11 mouse cellular contexts compared by ENCODE assay signal in the genomic region with DNA sequence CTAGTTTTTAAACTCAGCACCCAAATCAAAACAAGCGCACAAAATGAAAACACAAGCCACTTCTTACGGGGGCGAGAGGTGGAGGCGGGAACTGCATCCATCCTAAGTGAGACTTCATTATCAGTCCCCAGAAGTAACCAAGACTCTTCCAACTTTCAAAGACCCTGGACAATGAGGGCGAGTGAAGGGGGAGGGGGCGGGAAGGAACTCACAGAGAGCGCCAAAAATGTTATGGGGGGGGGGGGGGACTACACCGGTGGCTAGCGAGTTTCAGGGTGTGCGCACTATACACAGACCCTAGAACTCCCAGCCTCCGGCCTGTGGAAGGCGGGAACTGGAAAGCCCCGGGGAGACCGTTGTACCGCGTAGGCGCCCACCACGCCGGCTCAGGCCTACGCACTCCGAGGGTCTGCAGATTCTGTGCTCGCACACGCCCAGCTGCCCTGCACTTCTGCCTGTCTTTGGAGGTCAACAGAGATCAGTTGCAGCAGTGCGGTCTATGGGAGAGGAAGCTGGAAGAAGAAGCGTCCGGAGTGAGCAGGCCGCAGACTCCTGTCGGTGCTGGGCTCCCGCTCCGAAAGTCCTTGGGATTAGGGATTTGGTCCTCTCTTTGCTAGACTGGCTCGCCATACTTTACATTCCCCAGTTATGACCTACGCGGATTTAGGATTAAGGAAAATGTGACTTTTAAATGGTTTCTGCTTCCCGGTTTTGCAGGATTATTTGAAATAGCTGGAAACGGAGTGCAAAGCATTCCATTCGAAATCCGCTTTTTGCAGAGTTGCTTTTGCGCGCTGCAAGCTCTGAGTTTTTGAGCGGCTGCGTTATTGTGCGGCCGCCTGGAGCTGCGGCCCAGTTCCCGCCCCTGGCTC. TPM values are rescaled to one million over a fixed set of nuclear protein-coding genes. Genes with fewer than 3 reads are reported as not detected.
DNase-seq lines count a peak whose midpoint lies in the region; ATAC-seq and TF ChIP-seq lines count a peak whose summit lies in the region.
"Had no signal": no experiment of that assay in that cellular context is flagged by ENCODE, and none has a peak within 500 bp of the region (broad histone marks: within the 10 kb centered on the region; RNA-seq: fewer than 3 reads in every experiment).

No protein-coding gene starts in this region.

- ATAC-seq in megakaryocyte, adult 5-6 weeks (ENCODE audit: poor library complexity, severe bottlenecking), result no peak
- peak; percentile 28; the same call in 1 of the 2 replicates for ATAC-seq in granulocyte monocyte progenitor cell, adult 5-6 weeks (replicated peaks; ENCODE audit: poor library complexity, severe bottlenecking)
- no peak for ATAC-seq in midbrain, postnatal 0 days (ENCODE audit: low FRiP score)

- no peak overlapping the region for H3K27ac ChIP-seq in gastrocnemius, adult 2 months
- H3K27ac ChIP-seq in midbrain, postnatal 0 days (ENCODE audit: low read depth, low read length), result no peak overlapping the region
- H3K27ac ChIP-seq: liver, embryonic 14.5 days had no signal

- TF ChIP-seq CTCF in gastrocnemius, adult 2 months (IDR thresholded peaks at IDR 0.05), result no peak
- TF ChIP-seq CTCF in midbrain, postnatal 0 days (IDR thresholded peaks at IDR 0.05), result no peak

- 2% methylated on average over 45 of the region's 45 CpGs for WGBS in midbrain, postnatal 0 days

- peaks cover 97% of the 10 kb centered on the region for H3K27me3 ChIP-seq in megakaryocyte, embryonic 14.5 days (replicated peaks)
- H3K27me3 ChIP-seq in midbrain, postnatal 0 days (ENCODE audit: insufficient read depth, low read length), result peaks cover 72% of the 10 kb centered on the region

- DNase-seq in gastrocnemius, adult 2 months, result no peak
- no peak for DNase-seq in gastrocnemius, adult 18-20 months (ENCODE audit: low spot score)
- no peak for DNase-seq in midbrain, postnatal 0 days (ENCODE audit: low spot score)
- no peak for DNase-seq in adrenal gland, adult 18-20 months (ENCODE audit: low spot score in 2 of 2)
- no peak for DNase-seq in gastrocnemius, postnatal 36 days
- DNase-seq: gastrocnemius, postnatal 25 days had no signal

- intact Hi-C loops in gastrocnemius, adult 2 months (cut with DNase I), result loop anchor here (5.0 kb wide), 1 partner anchor 50 kb away; no protein-coding TSS in a partner anchor
- intact Hi-C loops in gastrocnemius, postnatal 36 days (cut with DNase I), result no loop called here

- H3K4me1 ChIP-seq in megakaryocyte, embryonic 14.5 days, result peaks cover 72% of the 10 kb centered on the region
- H3K4me1 ChIP-seq in midbrain, postnatal 0 days (ENCODE audit: insufficient read depth, low read length), result no peaks in the 10 kb centered on the region

- peaks cover 12% of the 10 kb centered on the region for H3K9me3 ChIP-seq in megakaryocyte, embryonic 14.5 days
- no peaks in the 10 kb centered on the region for H3K9me3 ChIP-seq in midbrain, postnatal 0 days (ENCODE audit: low read length)

- H3K4me3 ChIP-seq in gastrocnemius, adult 2 months, result peak overlapping the region; percentile 58
- peak overlapping the region; percentile 76 for H3K4me3 ChIP-seq in megakaryocyte, embryonic 14.5 days (replicated peaks)
- H3K4me3 ChIP-seq in midbrain, postnatal 0 days (ENCODE audit: low read depth, low read length), result peak overlapping the region; percentile 26

- peak overlapping the region; percentile 30 for H3K4me2 ChIP-seq in midbrain, postnatal 0 days (ENCODE audit: low read depth, low read length, poor library complexity, severe bottlenecking)

- no peak overlapping the region for H3K9ac ChIP-seq in midbrain, postnatal 0 days (replicated peaks; ENCODE audit: low read length, poor library complexity, severe bottlenecking)
- H3K9ac ChIP-seq: liver, embryonic 14.5 days had no signal

- H3K36me3 ChIP-seq in megakaryocyte, embryonic 14.5 days (replicated peaks; ENCODE audit: low read length), result no peaks in the 10 kb centered on the region
- no peaks in the 10 kb centered on the region for H3K36me3 ChIP-seq in midbrain, postnatal 0 days (ENCODE audit: insufficient read depth, low read length)

RNA-seq across cellular contexts. Expression of a gene that starts 1.5 kb away (rescaled TPM):
- not detected for total RNA-seq in gastrocnemius, adult 2 months (2021)
- not detected for total RNA-seq in gastrocnemius, adult 18-20 months (2021)
- not detected in 2 replicates for polyA plus RNA-seq in megakaryocyte, embryonic 14.5 days (2012; ENCODE audit: insufficient read depth, low replicate concordance)
- not detected in 2 replicates for total RNA-seq in megakaryocyte, adult 5-6 weeks (2015)
- not detected in 2 replicates for total RNA-seq in megakaryocyte, adult 5-6 weeks (2017)
- not detected in 2 replicates for total RNA-seq in granulocyte monocyte progenitor cell, adult 5-6 weeks (2014; fragmentation: Nextera tagmentation)
- not detected in 2 replicates for total RNA-seq in granulocyte monocyte progenitor cell, adult 5-6 weeks (2017)
- total RNA-seq in midbrain, postnatal 0 days (2014; rRNA removed), result 1.3 and 3.2 TPM in 2 replicates
- polyA plus RNA-seq in midbrain, postnatal 0 days (2015; fragmentation: Nextera tagmentation; extraction: Ambion mirVana), result 3.2 and 3.6 TPM in 2 replicates
- not detected for total RNA-seq in adrenal gland, adult 18-20 months (2021)
- not detected for total RNA-seq in gastrocnemius, postnatal 36 days (2021)
- total RNA-seq: adrenal gland, postnatal 4 days; gastrocnemius, postnatal 25 days had no signal
- polyA plus RNA-seq: liver, embryonic 14.5 days had no signal

RNA-seq across cellular contexts. Expression of a gene that starts 1.7 kb away (rescaled TPM):
- 10 to 100 TPM; 14.7 to 22.2 TPM for total RNA-seq in gastrocnemius, adult 2 months (2021)
- 10 to 100 TPM; 18.3 to 24.3 TPM for total RNA-seq in gastrocnemius, adult 18-20 months (2021)
- polyA plus RNA-seq in megakaryocyte, embryonic 14.5 days (2012; ENCODE audit: insufficient read depth, low replicate concordance), result 7.5 and 13.0 TPM in 2 replicates
- total RNA-seq in megakaryocyte, adult 5-6 weeks (2015), result 63.0 and 70.6 TPM in 2 replicates
- total RNA-seq in megakaryocyte, adult 5-6 weeks (2017), result 80.5 and 83.1 TPM in 2 replicates
- 28.9 and 33.4 TPM in 2 replicates for total RNA-seq in granulocyte monocyte progenitor cell, adult 5-6 weeks (2014; fragmentation: Nextera tagmentation)
- 47.2 and 48.5 TPM in 2 replicates for total RNA-seq in granulocyte monocyte progenitor cell, adult 5-6 weeks (2017)
- total RNA-seq in midbrain, postnatal 0 days (2014; rRNA removed), result 41.8 and 46.6 TPM in 2 replicates
- 39.5 and 40.0 TPM in 2 replicates for polyA plus RNA-seq in midbrain, postnatal 0 days (2015; fragmentation: Nextera tagmentation; extraction: Ambion mirVana)
- total RNA-seq in adrenal gland, adult 18-20 months (2021), result 10 to 100 TPM; 23.4 to 25.8 TPM
- 10 to 100 TPM; 19.3 to 19.5 TPM for total RNA-seq in gastrocnemius, postnatal 36 days (2021)

Comparison
In these comparisons a context has a peak if more than half of its experiments do, and no peak if none do; other contexts are left out.
1. H3K4me3 ChIP-seq: peak in every context shown above with its lines; median percentile 76 in megakaryocyte, embryonic 14.5 days; 58 in gastrocnemius, adult 2 months; 26 in midbrain, postnatal 0 days.